Mouse (Mus musculus) kidney, adult 11 months (tissue): ENCODE data around the gene Olfr1157.

Experiments used
- DNase-seq: peaks from one replicate; pipeline ENCODE4 v3.0.0; 2022

Olfr1157 gene

DNA sequence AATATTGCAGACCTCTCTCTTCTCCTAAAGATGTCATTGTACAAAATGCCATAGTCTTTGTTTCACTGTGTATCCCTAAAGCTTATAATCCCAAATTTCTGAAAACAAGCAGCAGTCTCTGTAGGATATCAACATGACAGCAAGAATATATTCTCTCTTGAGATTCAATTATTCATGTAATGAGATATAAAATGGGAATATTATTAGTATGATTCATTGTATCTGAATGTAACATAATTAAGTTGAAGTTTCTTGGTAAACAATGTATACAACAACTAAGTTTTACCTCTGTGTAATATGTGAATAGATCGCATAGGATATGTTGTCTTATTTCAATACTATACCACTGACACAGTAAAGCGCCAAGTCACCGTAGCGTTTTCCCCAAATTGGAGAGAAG is at the start of gene Olfr1157:
TSS of gene Olfr1157 (minus strand) at position 101 of the 400 bp plus-strand sequence.
- DNase-seq, result no peak

DNA sequence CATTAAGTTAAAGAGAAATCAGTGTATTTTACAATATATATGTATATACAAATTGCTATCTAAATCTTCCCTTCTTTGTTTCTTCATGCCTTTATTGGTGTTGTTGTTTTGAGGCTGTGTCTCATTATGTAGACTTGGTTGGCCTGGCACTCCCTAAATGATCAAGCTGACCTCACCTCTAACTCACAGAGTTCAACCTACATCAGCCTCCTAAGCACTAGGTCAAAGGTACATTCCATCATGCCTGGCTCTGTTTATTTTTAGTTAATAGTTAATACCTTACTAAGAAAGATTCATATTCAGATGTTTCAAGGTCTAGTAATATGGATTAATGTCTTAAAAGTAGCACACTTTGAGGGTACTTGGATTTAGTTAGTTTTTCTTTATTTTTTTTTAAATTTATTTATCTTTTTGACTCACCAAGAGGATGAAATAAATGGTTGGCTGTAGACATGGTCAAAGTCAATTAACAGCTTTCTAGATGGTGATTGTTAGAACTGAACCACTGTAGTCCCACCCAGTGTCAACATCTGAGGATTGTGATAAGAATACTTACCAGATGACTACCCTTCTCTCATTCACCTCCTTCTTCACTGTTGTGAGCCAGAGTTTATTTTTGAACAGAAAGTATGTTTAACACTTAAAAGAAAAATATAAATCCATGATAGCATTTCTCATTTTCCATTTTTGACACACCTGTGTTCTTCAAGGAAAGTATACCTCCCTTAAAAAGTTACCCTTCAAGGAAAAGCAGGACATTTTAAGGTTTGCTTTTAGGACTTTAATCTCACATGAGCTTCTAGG is 39.6 kb upstream of the Olfr1157 start, which contains the start of gene Olfr1160:
TSS of gene Olfr1160 (minus strand) at position 754 of the 804 bp plus-strand sequence.
- no peak for DNase-seq

DNA sequence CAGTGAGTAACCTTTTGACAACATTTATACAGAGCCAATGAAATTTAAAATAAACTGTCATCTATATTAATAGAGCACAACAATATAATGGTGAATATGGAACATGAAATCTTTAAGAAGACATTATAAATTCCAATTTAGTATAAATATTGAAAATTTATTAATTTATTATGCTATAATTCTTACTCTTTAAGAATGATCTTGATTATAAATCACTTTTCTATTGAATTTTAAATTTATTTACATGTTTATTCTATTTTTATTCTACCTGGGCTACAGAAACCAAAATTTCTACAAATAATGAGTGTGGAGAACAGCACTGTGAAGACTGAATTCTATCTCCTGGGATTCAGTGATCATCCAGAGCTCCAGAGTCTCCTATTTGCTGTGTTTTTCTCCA is 21.7 kb upstream of the Olfr1157 start, which contains the start of gene Olfr1158:
TSS of gene Olfr1158 (plus strand) at position 301 of the 400 bp plus-strand sequence.
- DNase-seq, result no peak

DNA sequence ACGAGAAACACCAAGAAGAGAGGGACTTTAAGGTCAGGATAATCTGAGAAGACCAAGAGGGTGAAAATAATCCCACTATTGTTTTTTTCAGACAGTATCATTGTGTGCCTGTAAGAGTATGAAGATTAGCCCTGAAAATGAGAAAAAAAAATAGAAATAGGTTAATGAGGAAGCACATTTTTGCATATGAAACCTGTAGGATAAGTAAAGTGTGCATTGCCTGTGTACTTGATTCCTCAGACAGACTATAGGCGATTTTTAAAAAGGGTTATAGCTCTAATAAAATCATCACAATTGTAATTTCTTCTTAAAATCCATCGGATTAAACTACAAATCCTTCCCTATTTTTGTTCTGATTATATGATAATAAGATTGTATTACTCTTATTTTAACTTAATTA is 6.5 kb upstream of the Olfr1157 start, which contains the start of gene Olfr74:
TSS of gene Olfr74 (minus strand) at position 101 of the 400 bp plus-strand sequence.
- no peak for DNase-seq

DNA sequence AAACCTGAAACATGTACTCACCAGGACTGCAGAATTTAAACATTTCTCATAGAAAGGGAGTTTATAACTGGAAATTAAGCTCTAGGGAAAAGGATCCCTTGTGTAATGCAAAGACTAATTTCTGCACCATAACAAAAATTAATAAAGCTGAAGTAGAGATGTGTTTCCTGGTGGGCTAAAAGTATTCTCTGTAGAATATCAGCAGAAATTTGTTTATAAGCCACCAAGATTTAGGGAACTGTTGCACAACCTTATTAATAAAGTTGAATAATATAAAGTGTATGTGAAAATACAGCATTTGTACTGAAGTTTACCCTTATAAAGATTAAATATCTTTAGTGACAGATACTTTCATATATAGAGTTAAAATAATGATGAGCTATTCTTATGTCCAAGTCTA is 15.1 kb downstream of the Olfr1157 start, which contains the start of gene Olfr1156:
TSS of gene Olfr1156 (minus strand) at position 101 of the 400 bp plus-strand sequence.
- no peak for DNase-seq

DNA sequence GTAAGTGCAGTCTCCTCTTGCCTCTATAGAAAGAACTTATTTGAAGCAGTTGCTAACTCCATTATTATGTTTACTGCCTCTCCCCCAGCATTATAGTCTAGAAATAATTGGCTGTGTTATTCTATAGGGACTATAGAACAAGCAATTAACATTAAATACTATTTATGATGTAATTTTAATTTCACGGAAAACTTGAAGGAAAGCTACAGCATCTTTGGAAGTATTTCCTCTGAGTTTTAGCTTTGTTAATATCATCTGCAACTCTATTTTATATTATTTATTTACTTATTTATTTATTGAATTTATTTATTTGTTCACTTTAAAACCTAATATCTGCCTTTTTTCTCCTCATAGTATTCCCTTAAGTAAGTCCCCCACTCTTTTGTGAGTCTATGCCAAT is 23.1 kb downstream of the Olfr1157 start, which contains the start of gene Olfr1155:
TSS of gene Olfr1155 (minus strand) at position 101 of the 400 bp plus-strand sequence.
- DNase-seq, result no peak
